Mouse (Mus musculus) left cerebral cortex, postnatal 10 days (tissue): ENCODE measurements at regions not wholly inside any gene's neighbourhood (a gene's known extent, or its start where the extent isn't known, plus 50 kb on each side); places are given as distances from the start of the nearest gene placed in this dataset.

Experiments
- DNase-seq, 2 experiments: peaks; one replicate each; pipeline ENCODE4 v3.0.0; 2021 to 2022; ENCODE audit warnings: low spot score in 2 of 2, mixed read lengths in 1 of 2; ENCODE audit errors: extremely low spot score in 1 of 2
- intact Hi-C: fragments of 180-260 bp; cut with DNase I; formaldehyde crosslinking; loops from one replicate; pipeline ENCODE4 v1.15.1; 2025

DNA sequence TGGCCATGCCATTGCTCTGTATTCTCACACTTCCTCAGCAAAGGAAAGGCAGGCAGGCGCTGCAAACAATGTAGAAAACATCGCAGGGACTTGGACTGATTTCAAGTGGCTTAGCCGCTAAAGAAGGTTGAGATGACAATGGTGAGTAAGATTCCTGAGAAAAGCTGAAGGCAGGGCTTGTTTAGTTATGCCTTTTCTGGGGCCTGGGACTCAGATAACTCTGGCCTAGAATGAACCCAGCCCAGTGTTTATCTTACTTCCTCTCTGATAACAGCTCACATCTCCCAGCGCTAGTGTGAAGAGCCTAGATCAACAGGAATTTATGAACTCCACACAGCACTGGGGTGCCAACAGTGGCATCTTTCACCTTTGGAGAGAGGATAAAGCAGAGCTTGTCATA is 170.2 kb downstream of the Phlda1 start:
- intact Hi-C loops = no loop called here

DNA sequence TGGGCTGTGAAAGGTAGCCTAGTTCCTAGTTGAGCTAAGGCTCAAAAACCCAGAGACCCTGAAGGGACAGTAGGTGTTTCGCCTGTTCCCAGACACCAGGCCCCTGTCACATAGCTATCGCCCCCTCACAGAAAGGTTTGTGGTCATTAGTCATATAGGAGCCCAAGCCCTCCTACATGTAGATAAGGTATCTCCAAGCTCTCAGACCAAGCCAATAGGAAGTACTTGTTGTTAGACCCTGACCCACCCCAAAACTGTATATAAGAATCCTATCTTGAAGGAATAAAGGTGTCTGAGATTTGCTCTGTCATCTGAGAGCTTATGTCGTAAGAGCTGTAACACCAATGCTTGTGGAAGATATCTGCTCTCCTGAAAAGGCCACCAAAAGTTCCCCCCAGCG is 174.8 kb downstream of the Phlda1 start:
- intact Hi-C loops = no loop called here
- DNase-seq = no peak

More for the DNA sequence above, 170.2 kb downstream of the Phlda1 start:
- DNase-seq = no peak

DNA sequence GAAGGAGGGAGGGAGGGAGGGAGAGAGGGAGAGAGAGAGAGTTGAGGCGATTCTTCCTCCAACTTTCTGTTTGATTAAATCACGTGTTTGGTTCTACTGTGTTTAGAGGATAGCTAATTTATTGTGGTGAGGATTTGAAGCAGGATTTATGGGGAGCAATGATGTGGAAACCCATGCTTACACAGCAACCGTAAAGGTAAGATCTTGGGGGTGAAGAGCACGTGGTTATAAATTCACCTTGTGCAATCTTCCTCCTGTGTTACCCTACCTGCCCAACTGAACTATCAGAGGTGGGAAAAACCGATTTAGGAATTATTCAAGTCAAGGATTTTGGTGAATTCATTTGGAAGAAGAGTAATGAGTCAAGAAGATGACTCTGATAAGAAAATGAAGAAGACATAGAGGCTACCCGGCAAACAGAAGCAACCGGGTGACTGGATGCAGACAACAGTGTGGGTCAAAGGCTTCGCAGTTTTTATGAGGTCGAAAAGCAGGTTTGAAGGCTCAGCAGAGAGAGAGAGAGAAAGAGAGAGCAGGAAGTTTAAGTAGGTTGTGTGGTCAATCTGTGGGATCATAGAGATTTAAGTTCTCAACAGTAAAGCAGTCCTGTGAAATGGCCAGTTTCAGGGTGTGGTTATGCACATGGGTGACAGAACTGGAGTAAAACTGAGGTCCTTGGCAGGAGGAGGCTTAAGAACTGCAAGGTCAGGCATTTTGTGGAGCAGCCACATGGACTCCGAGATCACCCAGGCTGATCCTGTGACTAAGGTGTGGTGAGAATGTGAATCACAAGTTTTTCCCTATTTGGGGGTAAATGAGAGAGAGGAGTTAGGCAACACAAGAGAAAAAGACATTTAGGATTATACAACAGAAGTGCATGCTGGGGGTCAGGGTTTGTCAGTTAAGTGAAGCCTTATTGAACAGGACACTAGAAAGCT is 178.6 kb downstream of the Phlda1 start:
- intact Hi-C loops = no loop called here
- DNase-seq = no peak

- DNase-seq = no peak
- intact Hi-C loops = no loop called here
Measured at GRCm38 (mm10) chr10:111686585-111686984, 180.5 kb downstream of the Phlda1 start.

DNA sequence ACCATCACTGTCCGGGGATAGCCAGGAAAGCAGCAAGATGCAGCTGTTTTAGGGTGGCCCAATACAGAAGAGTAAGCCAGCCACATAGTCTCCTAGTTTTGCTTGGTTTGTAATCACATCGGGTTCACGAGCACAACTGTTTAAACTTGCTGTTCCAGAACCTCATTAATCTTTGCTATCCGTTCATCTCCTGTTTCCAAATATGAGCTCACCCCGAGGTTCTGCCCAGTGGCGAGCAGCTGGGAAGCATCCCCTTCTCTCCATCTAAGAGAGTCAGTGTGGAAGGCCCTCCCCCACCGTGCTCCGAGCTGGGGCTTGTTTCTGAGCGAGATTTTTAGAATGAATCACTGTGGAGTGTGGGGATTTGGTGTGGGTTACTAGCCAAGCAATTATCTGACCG is 183.5 kb downstream of the Phlda1 start:
- DNase-seq = peak in 1 of 2 experiments; percentile 36
- intact Hi-C loops = no loop called here

DNA sequence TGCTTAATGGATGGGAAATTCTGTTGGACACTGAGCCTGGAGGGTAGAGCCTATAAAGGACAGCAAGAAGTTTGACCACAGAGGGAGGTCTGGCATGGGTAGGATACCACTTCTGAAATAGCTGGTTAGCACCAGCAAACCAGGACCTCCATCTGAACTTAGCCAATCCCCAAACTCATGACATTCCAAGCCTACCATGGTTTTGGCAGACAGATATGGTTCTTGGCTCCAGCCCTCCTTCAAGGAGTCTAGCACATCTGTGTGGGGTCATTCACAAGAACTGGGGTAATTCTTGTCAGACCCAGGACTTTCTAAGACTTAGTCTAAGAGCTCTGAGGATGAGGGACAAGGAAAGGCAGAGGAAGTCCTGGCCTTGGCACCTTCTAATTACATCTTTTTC is 187.7 kb downstream of the Phlda1 start:
- intact Hi-C loops = no loop called here

GRCm38 (mm10) chr10:111694227-111695200 is 188.4 kb downstream of the Phlda1 start:
- DNase-seq = no peak
- intact Hi-C loops = no loop called here

More for the DNA sequence above, 187.7 kb downstream of the Phlda1 start:
- no peak for DNase-seq

DNA sequence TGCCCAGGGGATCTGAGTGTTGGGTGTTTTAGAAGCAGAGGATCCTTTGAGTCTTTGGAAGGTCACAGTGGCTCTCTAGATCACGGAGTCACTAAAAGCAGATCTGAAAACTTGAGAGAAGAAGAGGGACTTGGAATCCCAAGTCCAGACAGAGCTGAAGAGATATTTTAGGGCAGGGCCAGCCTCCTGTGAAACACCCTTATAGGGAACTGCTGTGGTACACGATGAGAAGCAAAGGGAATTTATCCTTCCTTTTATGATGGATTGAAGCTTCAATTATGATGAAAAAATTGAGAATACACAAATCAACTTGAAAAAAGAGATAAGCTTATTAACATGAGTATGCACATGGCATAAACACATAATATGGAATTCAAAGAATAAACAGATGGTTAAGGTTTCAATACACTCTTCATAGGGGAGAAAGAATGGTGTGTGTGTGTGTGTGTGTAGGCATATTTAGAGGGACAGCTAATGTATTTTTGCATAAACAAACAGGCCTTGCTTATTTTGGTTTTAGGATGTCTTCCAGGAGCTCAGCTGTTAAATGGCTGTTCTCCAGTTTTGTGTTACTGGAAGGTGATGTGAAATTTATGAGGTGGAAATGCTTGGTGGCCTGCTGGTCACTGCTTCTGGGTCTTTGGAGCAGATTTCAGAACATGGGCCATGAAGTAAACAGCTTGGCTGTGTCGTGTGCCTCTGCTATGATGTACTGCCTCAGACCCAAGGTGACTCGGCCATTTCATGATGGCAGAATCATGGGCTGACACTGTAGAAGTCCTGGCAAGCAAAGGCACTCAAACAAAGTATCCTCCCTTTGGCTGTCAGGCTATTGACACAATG is 190.1 kb downstream of the Phlda1 start:
- intact Hi-C loops = no loop called here
- no peak for DNase-seq

- intact Hi-C loops = no loop called here
- no peak for DNase-seq
Measured at GRCm38 (mm10) chr10:111696987-111697386, 190.9 kb downstream of the Phlda1 start.

DNA sequence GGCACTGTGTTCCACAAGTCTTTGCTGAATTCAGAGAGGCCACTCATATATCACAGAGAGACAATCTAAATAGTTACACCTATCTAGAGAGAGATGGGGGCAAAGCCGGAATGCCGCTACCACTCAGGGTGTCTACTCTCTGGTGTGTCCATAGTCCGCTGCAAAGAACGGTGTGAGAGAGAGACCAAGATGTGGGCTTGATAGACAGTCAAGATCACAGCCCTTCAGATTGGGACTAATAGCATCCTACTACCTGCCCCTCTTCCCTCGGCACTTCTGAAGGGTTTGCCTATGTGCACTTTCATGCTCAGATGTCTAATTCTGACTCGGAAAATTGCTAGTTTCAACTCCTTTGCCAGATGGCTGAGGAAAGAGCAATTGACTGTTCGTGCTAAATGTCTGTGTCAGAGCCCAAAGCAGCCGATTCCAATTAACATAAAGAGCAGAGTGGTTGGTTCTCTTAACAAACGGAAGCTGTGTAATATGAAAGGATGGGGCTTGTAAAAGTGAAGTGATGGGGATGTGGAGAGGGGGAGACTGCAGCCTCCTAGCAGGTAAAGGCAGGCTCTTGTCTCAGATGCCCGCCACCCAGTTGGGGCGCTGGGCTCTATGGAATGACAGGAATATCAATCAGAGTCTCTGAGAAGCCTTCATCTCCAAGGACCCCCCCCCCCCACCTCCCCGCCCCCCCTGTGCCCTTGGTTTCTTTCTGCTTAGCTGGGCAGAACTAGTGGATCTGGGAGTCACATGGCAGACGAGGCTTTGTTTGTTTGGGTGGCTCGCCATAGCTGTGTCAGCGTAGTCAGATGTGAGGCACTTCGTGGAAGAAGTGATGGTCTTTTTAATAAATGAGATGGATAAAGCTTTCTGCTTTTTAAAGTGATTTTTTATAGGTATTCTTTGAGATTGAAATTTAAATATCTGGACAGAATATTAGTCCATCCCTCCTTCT is 193.7 kb downstream of the Phlda1 start:
- DNase-seq = peak in 1 of 2 experiments; percentile 27
- intact Hi-C loops = no loop called here

DNA sequence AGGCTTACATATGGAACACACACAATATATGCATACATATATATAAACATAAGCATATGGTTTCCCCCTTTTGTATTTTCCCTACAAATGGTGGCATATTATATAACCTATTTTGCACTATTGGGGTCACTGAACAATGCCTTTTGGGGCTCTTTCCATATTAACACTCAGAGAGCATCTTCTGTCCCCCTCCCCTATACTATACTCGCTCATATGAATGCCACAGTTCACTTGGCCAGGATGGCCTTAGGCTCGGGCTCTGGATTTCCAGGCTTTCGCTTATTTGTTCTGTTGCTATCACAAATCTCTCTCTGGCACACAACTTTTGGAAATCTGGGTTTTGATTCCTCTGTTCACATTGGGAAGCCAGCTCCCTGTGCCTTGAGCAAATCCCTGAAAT is 194.5 kb downstream of the Phlda1 start:
- DNase-seq = no peak
- intact Hi-C loops = no loop called here

GRCm38 (mm10) chr10:111701138-111701537 is 195.1 kb downstream of the Phlda1 start:
- intact Hi-C loops = no loop called here
- DNase-seq = no peak

GRCm38 (mm10) chr10:111702435-111702834 is 196.3 kb downstream of the Phlda1 start:
- DNase-seq = no peak
- intact Hi-C loops = no loop called here

DNA sequence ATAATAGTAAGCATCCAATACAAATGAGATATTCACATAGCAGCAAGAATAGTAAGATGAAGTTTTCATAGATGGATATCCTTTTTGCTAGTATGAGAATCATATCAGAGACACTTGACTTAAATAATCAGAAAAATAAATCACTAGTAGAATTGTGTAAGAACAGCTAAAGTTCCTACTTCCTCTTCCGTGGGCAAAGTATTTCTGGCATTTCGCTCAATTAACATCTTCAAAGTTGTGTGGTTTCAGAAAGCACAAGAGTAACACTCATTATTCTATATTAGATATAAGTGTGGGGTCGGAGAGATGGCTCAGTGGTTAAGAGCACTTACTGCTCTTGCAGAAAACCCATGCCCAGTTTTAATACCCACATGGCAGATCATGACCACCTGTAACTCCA is 197.4 kb downstream of the Phlda1 start:
- intact Hi-C loops = no loop called here
- DNase-seq = no peak

DNA sequence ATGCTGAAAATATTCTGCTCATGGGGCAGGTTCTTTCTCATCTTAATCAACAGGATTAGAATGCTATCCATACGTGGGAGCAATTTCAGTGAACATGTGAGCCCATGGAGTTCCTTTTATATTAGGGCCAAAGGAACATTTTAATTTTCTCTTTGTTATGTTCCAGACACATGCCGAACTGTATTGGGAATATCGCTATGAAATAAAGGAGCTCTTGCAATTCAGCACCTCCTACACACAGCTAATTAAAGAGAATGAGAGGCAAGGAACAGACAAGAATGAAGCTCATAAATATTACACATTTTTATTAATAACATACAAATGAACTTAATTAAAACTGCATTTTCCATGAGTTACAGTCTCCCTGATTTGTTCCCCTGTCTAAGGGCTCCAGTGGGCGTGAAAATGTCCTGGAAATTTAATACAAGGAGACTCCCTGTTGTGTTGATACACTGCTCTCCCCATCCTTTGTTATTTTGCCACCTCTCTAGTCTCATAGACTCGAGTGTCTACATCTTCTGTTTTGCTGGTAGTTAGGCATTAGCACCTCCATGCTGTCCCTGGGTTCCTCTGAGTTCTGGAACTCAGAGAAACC is 205.5 kb downstream of the Phlda1 start:
- intact Hi-C loops = no loop called here
- no peak for DNase-seq

GRCm38 (mm10) chr10:111712991-111713390 is 206.9 kb downstream of the Phlda1 start:
- intact Hi-C loops = no loop called here
- no peak for DNase-seq

DNA sequence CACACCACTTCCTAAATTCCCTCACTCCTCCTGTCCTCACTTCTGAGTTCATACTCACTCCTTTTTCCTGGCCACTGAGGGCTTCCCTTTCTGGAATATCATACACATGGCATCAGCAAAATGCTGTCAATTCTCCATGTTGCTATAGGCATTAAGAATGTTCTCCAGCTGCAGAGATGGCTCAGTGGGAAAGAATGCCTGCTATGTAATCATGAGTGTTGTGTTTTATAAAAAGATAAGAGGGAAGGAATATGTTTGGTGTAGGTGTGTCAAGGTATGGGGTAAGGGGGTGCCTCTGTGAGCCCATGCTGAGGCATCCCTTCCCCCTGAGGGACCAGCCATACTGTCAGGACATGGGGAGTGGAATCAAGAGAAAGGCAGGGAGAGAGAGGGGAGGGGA is 207.6 kb downstream of the Phlda1 start:
- intact Hi-C loops = no loop called here
- no peak for DNase-seq
